ENCODE assay signal across 10 mouse cellular contexts in the genomic region with DNA sequence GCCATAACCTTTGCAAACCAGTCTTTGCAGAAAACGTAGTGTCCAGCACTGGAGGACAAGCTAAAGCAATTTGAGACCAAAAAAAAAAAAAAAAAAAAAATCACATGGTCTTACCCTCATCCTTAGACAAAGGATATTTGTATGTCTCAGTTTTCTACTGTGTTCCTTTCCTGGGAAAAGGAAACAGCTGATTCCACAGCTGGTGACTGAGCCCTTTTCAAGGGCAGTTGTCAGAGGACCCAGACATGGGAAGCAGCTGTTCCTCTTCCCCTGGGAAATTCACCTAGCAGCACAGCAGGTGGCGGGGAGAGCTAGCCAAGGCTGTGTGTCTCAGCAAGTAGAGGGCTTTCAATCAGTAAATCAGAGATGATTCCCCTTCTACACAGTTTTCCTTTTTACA.
DNase-seq lines count a peak whose midpoint lies in the region; ATAC-seq and TF ChIP-seq lines count a peak whose summit lies in the region.
"Had no signal": no experiment of that assay in that cellular context is flagged by ENCODE, and none has a peak within 500 bp of the region (broad histone marks: within the 10 kb centered on the region; RNA-seq: fewer than 3 reads in every experiment).

No protein-coding gene starts in this region.

- no peak overlapping the region for H3K9ac ChIP-seq in kidney, embryonic 16.5 days (replicated peaks; ENCODE audit: low read length)
- H3K9ac ChIP-seq in hindbrain, embryonic 13.5 days, result no peak overlapping the region
- H3K9ac ChIP-seq in neural tube, embryonic 11.5 days (ENCODE audit: low read length), result no peak overlapping the region

- H3K9me3 ChIP-seq in kidney, embryonic 16.5 days (ENCODE audit: low read length), result 0 out of 2 replicates have a peak, but pooled peaks cover 2% of the 10 kb centered on the region
- H3K9me3 ChIP-seq in hindbrain, embryonic 13.5 days, result no peaks in the 10 kb centered on the region
- no peaks in the 10 kb centered on the region for H3K9me3 ChIP-seq in neural tube, embryonic 11.5 days (ENCODE audit: control insufficient read depth, low read length)

- 50% methylated on average over 2 of the region's 2 CpGs for WGBS in kidney, embryonic 16.5 days
- WGBS in kidney, adult 2 months, result 40% methylated on average over 2 of the region's 2 CpGs
- 51% methylated on average over 2 of the region's 2 CpGs for WGBS in hindbrain, embryonic 13.5 days
- 51% methylated on average over 2 of the region's 2 CpGs for WGBS in neural tube, embryonic 11.5 days

- no peaks in the 10 kb centered on the region for H3K27me3 ChIP-seq in kidney, embryonic 16.5 days (ENCODE audit: insufficient read depth, low read length)
- H3K27me3 ChIP-seq in kidney, adult 2 months (replicated peaks; ENCODE audit: control insufficient read depth, insufficient read depth, low read length), result no peaks in the 10 kb centered on the region
- H3K27me3 ChIP-seq in hindbrain, embryonic 13.5 days, result no peaks in the 10 kb centered on the region
- no peaks in the 10 kb centered on the region for H3K27me3 ChIP-seq in neural tube, embryonic 11.5 days (ENCODE audit: control insufficient read depth, insufficient read depth, low read length)

- no peak overlapping the region for H3K4me2 ChIP-seq in kidney, embryonic 16.5 days (replicated peaks; ENCODE audit: low read depth, low read length)
- H3K4me2 ChIP-seq in hindbrain, embryonic 13.5 days, result no peak overlapping the region
- no peak overlapping the region for H3K4me2 ChIP-seq in neural tube, embryonic 11.5 days (ENCODE audit: low read depth)

- TF ChIP-seq POLR2A in kidney, adult 2 months (IDR thresholded peaks at IDR 0.05; ENCODE audit: low read depth, low read length), result no peak

- peak; percentile 71 for ATAC-seq in kidney, embryonic 16.5 days (ENCODE audit: low FRiP score, low TSS enrichment)
- ATAC-seq in hindbrain, embryonic 13.5 days (ENCODE audit: low FRiP score), result peak; percentile 28; the same call in 1 of the 2 replicates
- no peak for ATAC-seq in neural tube, embryonic 11.5 days (ENCODE audit: insufficient read depth, low FRiP score, low TSS enrichment)

- 0 out of 2 replicates have a peak, but pooled peaks cover 6% of the 10 kb centered on the region for H3K4me1 ChIP-seq in kidney, embryonic 16.5 days (ENCODE audit: insufficient read depth, low read length)
- H3K4me1 ChIP-seq in kidney, adult 2 months (ENCODE audit: control insufficient read depth, insufficient read depth, low read length), result no peaks in the 10 kb centered on the region
- H3K4me1 ChIP-seq in hindbrain, embryonic 13.5 days (replicated peaks), result peaks cover 11% of the 10 kb centered on the region; the same call in 1 of the 2 replicates
- 0 out of 2 replicates have a peak, but pooled peaks cover 3% of the 10 kb centered on the region for H3K4me1 ChIP-seq in neural tube, embryonic 11.5 days (ENCODE audit: control insufficient read depth, insufficient read depth, low read length)

- no peaks in the 10 kb centered on the region for H3K36me3 ChIP-seq in kidney, embryonic 16.5 days (ENCODE audit: insufficient read depth, low read length)
- H3K36me3 ChIP-seq in kidney, adult 2 months (ENCODE audit: control insufficient read depth, insufficient read depth, low read length), result no peaks in the 10 kb centered on the region
- no peaks in the 10 kb centered on the region for H3K36me3 ChIP-seq in hindbrain, embryonic 13.5 days
- no peaks in the 10 kb centered on the region for H3K36me3 ChIP-seq in neural tube, embryonic 11.5 days (ENCODE audit: control insufficient read depth, insufficient read depth, low read length)

- no peak overlapping the region for H3K27ac ChIP-seq in kidney, embryonic 16.5 days (ENCODE audit: low read length)
- no peak overlapping the region for H3K27ac ChIP-seq in kidney, adult 2 months (ENCODE audit: insufficient read depth, low read depth, low read length)
- peak overlapping the region; percentile 71; the same call in 1 of the 2 replicates for H3K27ac ChIP-seq in hindbrain, embryonic 13.5 days
- no peak overlapping the region for H3K27ac ChIP-seq in neural tube, embryonic 11.5 days (ENCODE audit: low read depth, low read length)

- no peak for TF ChIP-seq CTCF in kidney, adult 2 months (conservative IDR thresholded peaks at IDR 0.05; ENCODE audit: insufficient read depth, insufficient read length, low read depth, low read length)

- DNase-seq in kidney, adult 2 months, result no peak
- peak; percentile 10 for DNase-seq in embryo, embryonic 9.5 days (ENCODE audit: extremely low spot score)
- DNase-seq in neural tube, embryonic 11.5 days (ENCODE audit: low spot score), result peak; percentile 38
- DNase-seq in frontal cortex, postnatal 10 days (ENCODE audit: low spot score in 2 of 2), result no peak
- DNase-seq in layer of hippocampus, adult 8-10 months (ENCODE audit: low spot score in 2 of 2), result no peak
- DNase-seq in urinary bladder, adult 2 months (ENCODE audit: low spot score), result no peak
- DNase-seq: adrenal gland, adult 2 months; cerebellum, postnatal 25 days had no signal

- no peak overlapping the region for H3K4me3 ChIP-seq in kidney, embryonic 16.5 days (ENCODE audit: low read length)
- H3K4me3 ChIP-seq in kidney, adult 2 months (ENCODE audit: insufficient read depth, low read depth, low read length), result no peak overlapping the region
- H3K4me3 ChIP-seq in hindbrain, embryonic 13.5 days, result no peak overlapping the region
- H3K4me3 ChIP-seq in neural tube, embryonic 11.5 days (ENCODE audit: low read depth, low read length), result no peak overlapping the region

Comparison
In these comparisons a context has a peak if more than half of its experiments do, and no peak if none do; other contexts are left out.
1. DNase-seq: peak in embryo, embryonic 9.5 days (single experiment) and neural tube, embryonic 11.5 days (single experiment); none in kidney, adult 2 months (single experiment), frontal cortex, postnatal 10 days (0 of 2), layer of hippocampus, adult 8-10 months (0 of 2) and urinary bladder, adult 2 months (single experiment).